Mouse (Mus musculus): ENCODE results near the gene Itgb4.

The Itgb4 gene

DNA sequence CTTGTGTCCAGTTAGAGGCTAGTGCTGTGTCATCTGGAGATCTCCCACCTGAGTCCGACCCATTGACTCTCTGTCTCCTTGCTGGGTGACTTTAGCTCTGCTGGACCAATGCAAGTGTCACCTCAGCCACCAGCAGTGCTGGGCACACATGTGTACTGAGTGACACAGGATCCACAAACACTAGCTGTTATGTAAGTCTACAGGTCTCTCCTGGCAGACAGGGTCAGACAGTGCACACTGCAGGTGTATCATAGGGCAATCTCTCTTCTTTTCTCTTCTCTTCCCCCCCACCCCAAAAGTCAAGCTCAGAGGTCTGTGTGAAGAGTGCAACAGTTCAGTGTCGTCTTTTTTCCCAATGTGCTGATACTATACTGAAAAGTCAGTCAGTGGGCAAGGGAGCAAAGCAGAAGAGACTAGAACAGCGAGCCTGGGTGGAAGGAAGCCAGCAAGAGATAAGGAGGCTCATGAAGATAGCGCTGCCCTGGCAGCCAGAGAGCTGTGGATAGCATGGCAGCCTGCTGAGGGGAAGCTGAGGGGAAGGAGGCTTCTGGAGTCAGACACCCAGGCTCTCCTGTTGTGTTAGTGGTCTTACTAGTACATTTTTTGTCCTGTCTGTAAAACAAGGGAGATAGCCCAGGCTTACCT lies 82.8 kb downstream of the Itgb4 start:
- no peak for DNase-seq (ENCODE audit: extremely low spot score, low read depth, low spot score)

All from hindlimb bud, embryonic 11.5 days (tissue).